Mouse (Mus musculus): ENCODE results near the gene Bglap.

DNA sequence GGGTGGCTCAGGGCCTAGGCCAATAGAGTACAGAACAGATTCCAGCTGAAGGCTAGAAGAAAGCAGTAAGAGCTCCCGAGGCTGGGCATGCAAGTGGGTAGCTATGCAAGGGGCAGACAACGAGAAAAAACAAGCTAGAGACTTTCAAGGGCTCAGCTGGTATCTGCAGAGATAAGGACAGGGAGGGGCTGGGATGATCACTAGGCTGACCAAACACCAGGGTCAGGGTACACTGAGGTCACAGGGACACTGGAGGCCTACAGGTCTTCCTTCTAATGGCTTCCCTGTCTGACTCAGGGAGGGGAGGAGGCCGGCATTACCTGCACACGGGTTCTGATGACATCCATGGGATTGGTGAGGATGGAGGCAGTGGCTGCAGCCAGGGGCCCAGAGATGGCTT lies 31.4 kb upstream of the Bglap start:
- TF ChIP-seq POLR2A (IDR thresholded peaks at IDR 0.05; ENCODE audit: borderline replicate concordance, extremely low read depth, insufficient read depth, insufficient read length, poor library complexity, severe bottlenecking) = no peak
- no peak for TF ChIP-seq CTCF (IDR thresholded peaks at IDR 0.05; ENCODE audit: borderline replicate concordance, extremely low read depth, insufficient read depth, insufficient read length)

Measured in brain, embryonic 14.5 days (tissue).